Mouse (Mus musculus): Measurements from ENCODE around the gene Gm5114. TPM values are rescaled to one million over a fixed set of nuclear protein-coding genes. Genes with fewer than 3 reads are reported as not detected.

Gm5114 gene
- polyA plus RNA-seq (2017; shearing (Covaris generic)), result not detected

GRCm38 (mm10) chr7:39413060-39413459 lies at the start of gene Gm5114:
Gene Gm5114, minus strand, starts transcription at chr7:39413160.

Other genes with a start within 250 kb of the Gm5114 start
- 2.6 TPM for gene Zfp619, start 104.6 kb upstream of the Gm5114 start, polyA plus RNA-seq (2017; shearing (Covaris generic))